Mouse (Mus musculus): ENCODE data around the gene Dmxl2. TPM values are rescaled to one million over a fixed set of nuclear protein-coding genes. Genes with fewer than 3 reads are reported as not detected.

Dmxl2 gene
- polyA plus RNA-seq, 1 experiment = 92.3 TPM

- no peak for TF ChIP-seq CTCF (IDR thresholded peaks at IDR 0.05; ENCODE audit: extremely low read depth, insufficient read depth, low read length)
- no peak for TF ChIP-seq POLR2A (IDR thresholded peaks at IDR 0.05; ENCODE audit: extremely low read depth, insufficient read depth, low read length)
- no peak overlapping the region for H3K4me3 ChIP-seq (ENCODE audit: insufficient read depth, low read length)
- peaks cover 1% of the 10 kb centered on the region; the same call in 1 of the 2 replicates for H3K4me1 ChIP-seq (ENCODE audit: control insufficient read depth, insufficient read depth, low read length)
- H3K27ac ChIP-seq (ENCODE audit: insufficient read depth, low read length) = no peak overlapping the region
Observed at GRCm38 (mm10) chr9:54502873-54503272, 1.4 kb upstream of the Dmxl2 start.

- H3K4me3 ChIP-seq (ENCODE audit: insufficient read depth, low read length) = peak overlapping the region; percentile 100
Observed at GRCm38 (mm10) chr9:54502111-54502495, 677 bp upstream of the Dmxl2 start.

GRCm38 (mm10) chr9:54500832-54501452 lies 484 bp downstream of the Dmxl2 start:
- TF ChIP-seq CTCF (IDR thresholded peaks at IDR 0.05; ENCODE audit: extremely low read depth, insufficient read depth, low read length) (no peak), POLR2A (IDR thresholded peaks at IDR 0.05; ENCODE audit: extremely low read depth, insufficient read depth, low read length) (no peak)
- Histone ChIP-seq H3K4me3 (ENCODE audit: insufficient read depth, low read length) (peak overlapping the region; percentile 100), H3K4me1 (ENCODE audit: control insufficient read depth, insufficient read depth, low read length) (peaks cover 4% of the 10 kb centered on the region; the same call in 1 of the 2 replicates), H3K27ac (ENCODE audit: insufficient read depth, low read length) (peak overlapping the region; percentile 100)

More at GRCm38 (mm10) chr9:54502111-54502495, 677 bp upstream of the Dmxl2 start:
- H3K4me1 ChIP-seq (ENCODE audit: control insufficient read depth, insufficient read depth, low read length) = peaks cover 4% of the 10 kb centered on the region; the same call in 1 of the 2 replicates
- H3K27ac ChIP-seq (ENCODE audit: insufficient read depth, low read length) = 0 out of 2 replicates have a peak overlapping the region, but pooled peaks have one; percentile 7
- TF ChIP-seq POLR2A (IDR thresholded peaks at IDR 0.05; ENCODE audit: extremely low read depth, insufficient read depth, low read length) (no peak), CTCF (IDR thresholded peaks at IDR 0.05; ENCODE audit: extremely low read depth, insufficient read depth, low read length) (no peak)

GRCm38 (mm10) chr9:54499791-54500190 lies 1.6 kb downstream of the Dmxl2 start:
- no peak for TF ChIP-seq POLR2A (IDR thresholded peaks at IDR 0.05; ENCODE audit: extremely low read depth, insufficient read depth, low read length)
- no peak for TF ChIP-seq CTCF (IDR thresholded peaks at IDR 0.05; ENCODE audit: extremely low read depth, insufficient read depth, low read length)
- Histone ChIP-seq H3K4me1 (ENCODE audit: control insufficient read depth, insufficient read depth, low read length) (peaks cover 4% of the 10 kb centered on the region; the same call in 1 of the 2 replicates), H3K4me3 (ENCODE audit: insufficient read depth, low read length) (peak overlapping the region; percentile 100), H3K27ac (ENCODE audit: insufficient read depth, low read length) (no peak overlapping the region)

DNA sequence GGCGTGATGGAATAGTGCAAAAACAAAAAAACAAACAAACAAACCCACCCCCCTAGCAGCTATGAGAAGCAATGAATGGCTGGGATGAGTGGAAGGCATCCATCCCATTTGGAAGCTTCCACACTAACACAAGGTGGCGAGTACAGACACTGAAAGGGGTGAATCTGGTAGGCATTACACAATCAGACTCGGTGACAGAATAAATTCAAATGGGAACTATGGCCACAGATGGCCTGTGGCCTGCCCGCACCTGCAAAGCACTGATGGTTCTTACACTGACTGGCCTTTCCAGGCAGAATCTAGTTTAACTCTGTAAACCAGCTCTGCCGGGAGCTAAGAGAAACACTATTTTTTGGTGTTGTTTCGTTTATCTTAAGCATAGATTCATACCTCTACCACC lies 2.1 kb downstream of the Dmxl2 start:
- H3K27ac ChIP-seq (ENCODE audit: insufficient read depth, low read length) = no peak overlapping the region
- H3K4me3 ChIP-seq (ENCODE audit: insufficient read depth, low read length) = peak overlapping the region; percentile 100
- H3K4me1 ChIP-seq (ENCODE audit: control insufficient read depth, insufficient read depth, low read length) = peaks cover 4% of the 10 kb centered on the region; the same call in 1 of the 2 replicates
- TF ChIP-seq POLR2A (IDR thresholded peaks at IDR 0.05; ENCODE audit: extremely low read depth, insufficient read depth, low read length) (no peak), CTCF (IDR thresholded peaks at IDR 0.05; ENCODE audit: extremely low read depth, insufficient read depth, low read length) (no peak)

- Histone ChIP-seq H3K4me1 (ENCODE audit: control insufficient read depth, insufficient read depth, low read length) (no peaks in the 10 kb centered on the region), H3K27ac (ENCODE audit: insufficient read depth, low read length) (no peak overlapping the region), H3K4me3 (ENCODE audit: insufficient read depth, low read length) (no peak overlapping the region)
- TF ChIP-seq CTCF (IDR thresholded peaks at IDR 0.05; ENCODE audit: extremely low read depth, insufficient read depth, low read length) = no peak
Observed at GRCm38 (mm10) chr9:54490431-54490830, 11.0 kb downstream of the Dmxl2 start.

DNA sequence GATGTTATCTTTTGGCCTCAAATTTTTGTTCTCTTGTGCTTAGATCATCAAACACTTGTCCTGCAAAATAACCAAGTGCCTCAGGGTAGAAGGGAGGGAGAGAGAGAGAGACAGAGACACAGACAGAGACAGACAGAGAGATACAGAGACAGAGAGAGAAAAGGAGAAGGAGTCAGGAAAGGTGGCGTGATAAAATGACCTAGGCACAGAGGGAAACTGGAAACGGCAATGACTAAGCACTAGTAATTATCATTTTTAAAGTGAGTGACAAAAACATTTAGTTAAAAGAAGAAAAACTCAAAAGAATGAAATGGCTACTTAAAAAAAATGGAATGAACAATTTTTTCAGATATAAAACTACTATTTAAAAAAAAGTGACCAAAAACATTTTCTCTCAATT lies 11.8 kb downstream of the Dmxl2 start:
- Histone ChIP-seq H3K4me1 (ENCODE audit: control insufficient read depth, insufficient read depth, low read length) (no peaks in the 10 kb centered on the region), H3K4me3 (ENCODE audit: insufficient read depth, low read length) (no peak overlapping the region), H3K27ac (ENCODE audit: insufficient read depth, low read length) (no peak overlapping the region)
- TF ChIP-seq CTCF (IDR thresholded peaks at IDR 0.05; ENCODE audit: extremely low read depth, insufficient read depth, low read length) (no peak), POLR2A (IDR thresholded peaks at IDR 0.05; ENCODE audit: extremely low read depth, insufficient read depth, low read length) (no peak)

DNA sequence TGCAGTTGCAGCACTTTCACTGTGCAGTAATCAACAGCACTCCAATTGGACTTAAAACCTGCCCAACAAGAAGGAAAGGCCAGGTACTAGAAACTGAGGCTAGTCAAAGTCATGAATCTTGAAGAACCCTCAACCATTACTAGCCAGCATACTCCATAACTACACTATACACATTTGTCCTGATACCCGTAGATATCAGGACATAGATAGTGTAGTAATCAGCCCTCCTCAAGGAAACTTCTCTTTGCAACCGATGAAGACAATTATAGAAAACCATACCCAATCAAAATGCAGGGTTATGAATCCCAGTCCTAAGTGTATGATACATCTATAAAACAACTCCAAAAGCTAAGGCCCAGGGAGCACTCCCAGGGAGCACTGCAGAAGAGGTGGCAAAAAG lies 16.5 kb downstream of the Dmxl2 start:
- Histone ChIP-seq H3K27ac (ENCODE audit: insufficient read depth, low read length) (no peak overlapping the region), H3K4me3 (ENCODE audit: insufficient read depth, low read length) (no peak overlapping the region), H3K4me1 (ENCODE audit: control insufficient read depth, insufficient read depth, low read length) (no peaks in the 10 kb centered on the region)
- TF ChIP-seq CTCF (IDR thresholded peaks at IDR 0.05; ENCODE audit: extremely low read depth, insufficient read depth, low read length) = no peak
- TF ChIP-seq POLR2A (IDR thresholded peaks at IDR 0.05; ENCODE audit: extremely low read depth, insufficient read depth, low read length) = no peak

DNA sequence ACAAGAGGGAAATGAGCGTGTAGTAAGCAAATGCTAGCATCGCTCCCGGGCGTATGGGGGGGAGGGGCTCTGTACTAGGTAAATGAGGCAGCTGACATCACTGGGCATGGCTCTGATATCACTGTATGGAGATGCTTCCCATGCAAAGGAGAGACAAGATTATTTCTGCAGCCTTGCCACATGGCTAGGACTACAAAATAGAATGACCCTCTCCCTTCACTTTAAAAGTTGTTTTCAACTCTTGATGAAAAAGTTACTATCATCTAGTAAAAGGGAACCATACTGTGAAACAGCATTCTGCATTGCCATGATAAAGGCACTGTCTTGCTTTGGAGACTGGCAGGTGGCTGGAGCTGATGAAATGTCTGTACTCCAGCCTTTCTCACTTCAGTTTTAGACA lies 18.2 kb downstream of the Dmxl2 start:
- H3K4me1 ChIP-seq (ENCODE audit: control insufficient read depth, insufficient read depth, low read length) = no peaks in the 10 kb centered on the region
- no peak overlapping the region for H3K4me3 ChIP-seq (ENCODE audit: insufficient read depth, low read length)
- H3K27ac ChIP-seq (ENCODE audit: insufficient read depth, low read length) = no peak overlapping the region
- TF ChIP-seq POLR2A (IDR thresholded peaks at IDR 0.05; ENCODE audit: extremely low read depth, insufficient read depth, low read length) = no peak
- TF ChIP-seq CTCF (IDR thresholded peaks at IDR 0.05; ENCODE audit: extremely low read depth, insufficient read depth, low read length) = no peak

- Histone ChIP-seq H3K4me3 (ENCODE audit: insufficient read depth, low read length) (no peak overlapping the region), H3K27ac (ENCODE audit: insufficient read depth, low read length) (no peak overlapping the region), H3K4me1 (ENCODE audit: control insufficient read depth, insufficient read depth, low read length) (no peaks in the 10 kb centered on the region)
- TF ChIP-seq CTCF (IDR thresholded peaks at IDR 0.05; ENCODE audit: extremely low read depth, insufficient read depth, low read length) (no peak), POLR2A (IDR thresholded peaks at IDR 0.05; ENCODE audit: extremely low read depth, insufficient read depth, low read length) (no peak)
Observed at GRCm38 (mm10) chr9:54482763-54483162, 18.7 kb downstream of the Dmxl2 start.
